14 mouse cellular contexts compared by ENCODE assay signal in the genomic region with DNA sequence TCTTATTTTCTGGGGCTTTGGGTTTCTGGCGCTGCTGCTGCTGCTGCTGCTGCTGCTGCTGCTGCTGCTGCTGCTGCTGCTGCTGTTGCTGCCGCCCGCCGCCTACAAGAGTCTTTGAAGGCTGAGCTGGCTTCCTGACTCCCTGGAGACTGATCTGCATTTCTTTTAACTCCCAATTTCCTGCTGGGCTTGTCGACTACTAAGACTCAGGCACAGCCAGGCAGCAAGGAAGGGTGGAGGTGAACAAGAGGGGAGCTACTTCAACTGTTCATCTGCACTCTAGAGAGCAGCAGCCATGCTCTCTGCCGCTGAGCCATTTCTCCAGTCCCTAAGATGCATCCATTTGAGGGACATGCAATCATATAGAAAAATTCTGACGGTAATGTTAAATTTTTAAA. TPM values are rescaled to one million over a fixed set of nuclear protein-coding genes. Genes with fewer than 3 reads are reported as not detected.
DNase-seq lines count a peak whose midpoint lies in the region; ATAC-seq and TF ChIP-seq lines count a peak whose summit lies in the region.
"Had no signal": no experiment of that assay in that cellular context is flagged by ENCODE, and none has a peak within 500 bp of the region (broad histone marks: within the 10 kb centered on the region; RNA-seq: fewer than 3 reads in every experiment).

No protein-coding gene starts in this region.

- no peak for ATAC-seq in kidney, postnatal 0 days (replicated peaks; ENCODE audit: low FRiP score, low read depth)
- ATAC-seq in hindbrain, postnatal 0 days, result no peak
- ATAC-seq in neural tube, embryonic 14.5 days (ENCODE audit: low read depth), result no peak
- ATAC-seq in liver, embryonic 11.5 days (replicated peaks; ENCODE audit: low FRiP score), result no peak

- no peak overlapping the region for H3K9ac ChIP-seq in kidney, postnatal 0 days (ENCODE audit: low read depth, low read length)
- H3K9ac ChIP-seq in hindbrain, postnatal 0 days (replicated peaks; ENCODE audit: low read length), result no peak overlapping the region
- no peak overlapping the region for H3K9ac ChIP-seq in neural tube, embryonic 14.5 days (replicated peaks; ENCODE audit: low read depth, low read length)
- no peak overlapping the region for H3K9ac ChIP-seq in liver, embryonic 11.5 days (ENCODE audit: low read depth, low read length)
- H3K9ac ChIP-seq: liver, embryonic 14.5 days; stomach, embryonic 15.5 days had no signal

- H3K27ac ChIP-seq in kidney, postnatal 0 days, result no peak overlapping the region
- H3K27ac ChIP-seq in hindbrain, postnatal 0 days, result peak overlapping the region; percentile 8; the same call in 1 of the 2 replicates
- H3K27ac ChIP-seq in neural tube, embryonic 14.5 days (ENCODE audit: low read depth, low read length), result peak overlapping the region; percentile 13; the same call in 1 of the 2 replicates
- H3K27ac ChIP-seq in liver, embryonic 11.5 days (ENCODE audit: low read depth, low read length), result no peak overlapping the region
- H3K27ac ChIP-seq: liver, embryonic 14.5 days; stomach, embryonic 15.5 days had no signal

- H3K4me3 ChIP-seq in kidney, postnatal 0 days (replicated peaks; ENCODE audit: low read depth, low read length), result no peak overlapping the region
- no peak overlapping the region for H3K4me3 ChIP-seq in hindbrain, postnatal 0 days (ENCODE audit: low read length)
- no peak overlapping the region for H3K4me3 ChIP-seq in neural tube, embryonic 14.5 days (ENCODE audit: low read depth, low read length)
- no peak overlapping the region for H3K4me3 ChIP-seq in liver, embryonic 11.5 days (ENCODE audit: low read depth, low read length)
- H3K4me3 ChIP-seq: stomach, embryonic 15.5 days had no signal

- TF ChIP-seq CTCF in kidney, postnatal 0 days (IDR thresholded peaks at IDR 0.05; ENCODE audit: low read depth), result no peak
- no peak for TF ChIP-seq CTCF in hindbrain, postnatal 0 days (IDR thresholded peaks at IDR 0.05; ENCODE audit: low read depth)

- H3K27me3 ChIP-seq in kidney, postnatal 0 days (ENCODE audit: insufficient read depth, low read length), result no peaks in the 10 kb centered on the region
- H3K27me3 ChIP-seq in hindbrain, postnatal 0 days (ENCODE audit: insufficient read depth, low read length), result no peaks in the 10 kb centered on the region
- H3K27me3 ChIP-seq in neural tube, embryonic 14.5 days (ENCODE audit: control insufficient read depth, insufficient read depth, low read length), result no peaks in the 10 kb centered on the region
- H3K27me3 ChIP-seq in liver, embryonic 11.5 days (replicated peaks; ENCODE audit: control insufficient read depth, insufficient read depth, low read length), result no peaks in the 10 kb centered on the region; the same call in 1 of the 2 replicates
- H3K27me3 ChIP-seq: stomach, embryonic 15.5 days had no signal

- H3K9me3 ChIP-seq in kidney, postnatal 0 days (replicated peaks; ENCODE audit: low read length), result no peaks in the 10 kb centered on the region
- no peaks in the 10 kb centered on the region for H3K9me3 ChIP-seq in hindbrain, postnatal 0 days (ENCODE audit: low read length)
- H3K9me3 ChIP-seq in neural tube, embryonic 14.5 days (ENCODE audit: control insufficient read depth, low read length), result no peaks in the 10 kb centered on the region
- no peaks in the 10 kb centered on the region for H3K9me3 ChIP-seq in liver, embryonic 11.5 days (ENCODE audit: control insufficient read depth, low read length)
- H3K9me3 ChIP-seq: stomach, embryonic 15.5 days had no signal

- DNase-seq in kidney, postnatal 0 days (ENCODE audit: low spot score), result peak; percentile 11
- DNase-seq in kidney, adult 9 months, result no peak
- DNase-seq in embryo, embryonic 11 days, result peak; percentile 50
- DNase-seq in hindbrain, postnatal 0 days (ENCODE audit: low spot score), result peak; percentile 45
- DNase-seq in layer of hippocampus, adult 11-12 months (ENCODE audit: low spot score), result no peak
- no peak for DNase-seq in liver, embryonic 11.5 days (ENCODE audit: low spot score)
- no peak for DNase-seq in cerebellum, adult 8-10 months
- DNase-seq: cerebellum, postnatal 10 days; heart, postnatal 4 days; kidney, postnatal 10 days; right cerebral cortex, postnatal 25 days had no signal

- no peak overlapping the region for H3K4me2 ChIP-seq in kidney, postnatal 0 days (ENCODE audit: low read length)
- H3K4me2 ChIP-seq in hindbrain, postnatal 0 days (ENCODE audit: low read depth, low read length), result no peak overlapping the region
- H3K4me2 ChIP-seq in neural tube, embryonic 14.5 days (ENCODE audit: low read depth, low read length), result peak overlapping the region; percentile 7; the same call in 1 of the 2 replicates
- H3K4me2 ChIP-seq in liver, embryonic 11.5 days, result no peak overlapping the region
- H3K4me2 ChIP-seq: stomach, embryonic 15.5 days had no signal

- no peaks in the 10 kb centered on the region for H3K36me3 ChIP-seq in kidney, postnatal 0 days (ENCODE audit: insufficient read depth, low read length)
- no peaks in the 10 kb centered on the region for H3K36me3 ChIP-seq in hindbrain, postnatal 0 days (ENCODE audit: insufficient read depth, low read length)
- H3K36me3 ChIP-seq in neural tube, embryonic 14.5 days (ENCODE audit: control insufficient read depth, insufficient read depth, low read length), result no peaks in the 10 kb centered on the region
- H3K36me3 ChIP-seq in liver, embryonic 11.5 days (ENCODE audit: control insufficient read depth, insufficient read depth, low read length), result no peaks in the 10 kb centered on the region
- H3K36me3 ChIP-seq: stomach, embryonic 15.5 days had no signal

- 5% methylated on average over 7 of the region's 7 CpGs for WGBS in kidney, postnatal 0 days
- WGBS in hindbrain, postnatal 0 days, result 7% methylated on average over 7 of the region's 7 CpGs
- 9% methylated on average over 7 of the region's 7 CpGs for WGBS in neural tube, embryonic 14.5 days
- 11% methylated on average over 7 of the region's 7 CpGs for WGBS in liver, embryonic 11.5 days

- no peaks in the 10 kb centered on the region for H3K4me1 ChIP-seq in kidney, postnatal 0 days (replicated peaks; ENCODE audit: insufficient read depth, low read length)
- no peaks in the 10 kb centered on the region for H3K4me1 ChIP-seq in hindbrain, postnatal 0 days (ENCODE audit: insufficient read depth, low read length)
- no peaks in the 10 kb centered on the region for H3K4me1 ChIP-seq in neural tube, embryonic 14.5 days (ENCODE audit: control insufficient read depth, insufficient read depth, low read length)
- no peaks in the 10 kb centered on the region for H3K4me1 ChIP-seq in liver, embryonic 11.5 days (replicated peaks; ENCODE audit: control insufficient read depth, insufficient read depth, low read length)
- H3K4me1 ChIP-seq: stomach, embryonic 15.5 days had no signal

RNA-seq across cellular contexts. Expression of a gene that starts 30.8 kb away (rescaled TPM):
- polyA plus RNA-seq in kidney, postnatal 0 days (2015; fragmentation: Nextera tagmentation; extraction: Ambion mirVana), result 0.04 and 0.09 TPM in 2 replicates
- 0.65 and 1.3 TPM in 2 replicates for total RNA-seq in hindbrain, postnatal 0 days (2014; rRNA removed)
- polyA plus RNA-seq in hindbrain, postnatal 0 days (2015; fragmentation: Nextera tagmentation; extraction: Ambion mirVana), result 0.70 and 1.2 TPM in 2 replicates
- 1.5 TPM in 2 replicates for polyA plus RNA-seq in neural tube, embryonic 14.5 days (2014; fragmentation: Nextera tagmentation; extraction: Ambion mirVana)
- polyA plus RNA-seq in liver, embryonic 11.5 days (2014; fragmentation: Nextera tagmentation; extraction: Ambion mirVana), result 0.82 and 0.86 TPM in 2 replicates

RNA-seq across cellular contexts. Expression of a gene that starts 30.9 kb away (rescaled TPM):
- polyA plus RNA-seq in kidney, postnatal 0 days (2015; fragmentation: Nextera tagmentation; extraction: Ambion mirVana), result 139 and 150 TPM in 2 replicates
- 31.6 and 40.0 TPM in 2 replicates for total RNA-seq in hindbrain, postnatal 0 days (2014; rRNA removed)
- polyA plus RNA-seq in hindbrain, postnatal 0 days (2015; fragmentation: Nextera tagmentation; extraction: Ambion mirVana), result 85.4 and 98.5 TPM in 2 replicates
- polyA plus RNA-seq in neural tube, embryonic 14.5 days (2014; fragmentation: Nextera tagmentation; extraction: Ambion mirVana), result 100.0 and 117 TPM in 2 replicates
- polyA plus RNA-seq in liver, embryonic 11.5 days (2014; fragmentation: Nextera tagmentation; extraction: Ambion mirVana), result 239 and 247 TPM in 2 replicates

RNA-seq across cellular contexts. Expression of a gene that starts 45.9 kb away (rescaled TPM):
- 11.3 and 12.3 TPM in 2 replicates for polyA plus RNA-seq in kidney, postnatal 0 days (2015; fragmentation: Nextera tagmentation; extraction: Ambion mirVana)
- total RNA-seq in hindbrain, postnatal 0 days (2014; rRNA removed), result 0.90 and 4.8 TPM in 2 replicates
- polyA plus RNA-seq in hindbrain, postnatal 0 days (2015; fragmentation: Nextera tagmentation; extraction: Ambion mirVana), result 0.64 and 0.83 TPM in 2 replicates
- 0.44 TPM in 1 of 2 replicates, not detected in the other for polyA plus RNA-seq in neural tube, embryonic 14.5 days (2014; fragmentation: Nextera tagmentation; extraction: Ambion mirVana)
- polyA plus RNA-seq in liver, embryonic 11.5 days (2014; fragmentation: Nextera tagmentation; extraction: Ambion mirVana), result 0.70 and 0.94 TPM in 2 replicates

Comparison
In these comparisons a context has a peak if more than half of its experiments do, and no peak if none do; other contexts are left out.
1. DNase-seq: peak in kidney, postnatal 0 days (single experiment), embryo, embryonic 11 days (single experiment) and hindbrain, postnatal 0 days (single experiment); none in kidney, adult 9 months (single experiment), layer of hippocampus, adult 11-12 months (single experiment), liver, embryonic 11.5 days (single experiment) and cerebellum, adult 8-10 months (single experiment).
2. H3K27ac ChIP-seq: peak in hindbrain, postnatal 0 days (single experiment) and neural tube, embryonic 14.5 days (single experiment); none in kidney, postnatal 0 days (single experiment) and liver, embryonic 11.5 days (single experiment).